ENCODE assay signal across 18 mouse cellular contexts in genomic region chr17:84581740-84582414, GRCm38 (mm10). TPM values are rescaled to one million over a fixed set of nuclear protein-coding genes. Genes with fewer than 3 reads are reported as not detected.
DNase-seq lines count a peak whose midpoint lies in the region; ATAC-seq and TF ChIP-seq lines count a peak whose summit lies in the region.
"Had no signal": no experiment of that assay in that cellular context is flagged by ENCODE, and none has a peak within 500 bp of the region (broad histone marks: within the 10 kb centered on the region; RNA-seq: fewer than 3 reads in every experiment).

No protein-coding gene starts in this region.

- no peak overlapping the region for H3K4me2 ChIP-seq in intestine, embryonic 16.5 days (ENCODE audit: low read depth, low read length)
- no peak overlapping the region for H3K4me2 ChIP-seq in intestine, postnatal 0 days (replicated peaks; ENCODE audit: low read depth)
- H3K4me2 ChIP-seq in limb, embryonic 13.5 days (replicated peaks) = no peak overlapping the region
- H3K4me2 ChIP-seq: heart, embryonic 12.5 days; liver, embryonic 15.5 days; midbrain, embryonic 12.5 days had no signal

- WGBS in intestine, embryonic 16.5 days = 61% methylated on average over 8 of the region's 8 CpGs
- whole genome bisulfite sequencing in intestine, postnatal 0 days = 67% methylated on average over 8 of the region's 8 CpGs
- 37% methylated on average over 8 of the region's 8 CpGs for WGBS in limb, embryonic 13.5 days

- intact Hi-C loops in left cerebral cortex, adult 2 months (cut with DNase I) = loop anchor here (5.0 kb wide), 2 partner anchors 70 to 115 kb away; partner anchors contain the start of genes Plekhh2 and Thada
- intact Hi-C loops in gastrocnemius, postnatal 36 days (cut with DNase I) = no loop called here

- ATAC-seq in intestine, embryonic 16.5 days = peak; percentile 55; the same call in 1 of the 2 replicates
- ATAC-seq in intestine, postnatal 0 days = no peak
- peak; percentile 57 for ATAC-seq in limb, embryonic 13.5 days (ENCODE audit: low FRiP score, low read depth)

- H3K27ac ChIP-seq in intestine, embryonic 16.5 days (ENCODE audit: low read length) = peak overlapping the region; percentile 40
- no peak overlapping the region for H3K27ac ChIP-seq in intestine, postnatal 0 days (ENCODE audit: low read depth, low read length)
- H3K27ac ChIP-seq in limb, embryonic 13.5 days = peak overlapping the region; percentile 48; the same call in 1 of the 2 replicates
- no peak overlapping the region for H3K27ac ChIP-seq in left cerebral cortex, adult 2 months
- H3K27ac ChIP-seq: liver, embryonic 15.5 days; midbrain, embryonic 12.5 days had no signal

- no peak overlapping the region for H3K4me3 ChIP-seq in intestine, embryonic 16.5 days (ENCODE audit: low read length)
- no peak overlapping the region for H3K4me3 ChIP-seq in intestine, postnatal 0 days (ENCODE audit: low read depth, low read length)
- H3K4me3 ChIP-seq in limb, embryonic 13.5 days = no peak overlapping the region
- no peak overlapping the region for H3K4me3 ChIP-seq in left cerebral cortex, adult 2 months
- H3K4me3 ChIP-seq: heart, embryonic 12.5 days; liver, embryonic 15.5 days; midbrain, embryonic 12.5 days had no signal

- no peaks in the 10 kb centered on the region for H3K36me3 ChIP-seq in intestine, embryonic 16.5 days (ENCODE audit: control insufficient read depth, insufficient read depth, low read length)
- peaks cover 15% of the 10 kb centered on the region; the same call in 1 of the 2 replicates for H3K36me3 ChIP-seq in intestine, postnatal 0 days (ENCODE audit: control insufficient read depth, insufficient read depth)
- H3K36me3 ChIP-seq in limb, embryonic 13.5 days = peaks cover 24% of the 10 kb centered on the region
- H3K36me3 ChIP-seq: heart, embryonic 12.5 days; liver, embryonic 15.5 days; midbrain, embryonic 12.5 days had no signal

- 0 out of 2 replicates have a peak, but pooled peaks cover 2% of the 10 kb centered on the region for H3K4me1 ChIP-seq in intestine, embryonic 16.5 days (ENCODE audit: control insufficient read depth, insufficient read depth, low read length)
- no peaks in the 10 kb centered on the region for H3K4me1 ChIP-seq in intestine, postnatal 0 days (replicated peaks; ENCODE audit: control insufficient read depth, insufficient read depth, low read length)
- H3K4me1 ChIP-seq in limb, embryonic 13.5 days = peaks cover 30% of the 10 kb centered on the region
- H3K4me1 ChIP-seq: heart, embryonic 12.5 days; liver, embryonic 15.5 days; midbrain, embryonic 12.5 days had no signal

- no peak overlapping the region for H3K9ac ChIP-seq in intestine, embryonic 16.5 days (ENCODE audit: low read depth, low read length)
- no peak overlapping the region for H3K9ac ChIP-seq in intestine, postnatal 0 days (ENCODE audit: low read depth, low read length)
- no peak overlapping the region for H3K9ac ChIP-seq in limb, embryonic 13.5 days
- H3K9ac ChIP-seq: heart, embryonic 12.5 days; liver, embryonic 15.5 days; midbrain, embryonic 12.5 days had no signal

- H3K27me3 ChIP-seq in intestine, embryonic 16.5 days (replicated peaks; ENCODE audit: control insufficient read depth, insufficient read depth, low read length) = no peaks in the 10 kb centered on the region
- no peaks in the 10 kb centered on the region for H3K27me3 ChIP-seq in intestine, postnatal 0 days (replicated peaks; ENCODE audit: control insufficient read depth, insufficient read depth, low read length)
- H3K27me3 ChIP-seq in limb, embryonic 13.5 days = no peaks in the 10 kb centered on the region
- H3K27me3 ChIP-seq: heart, embryonic 12.5 days; liver, embryonic 15.5 days; midbrain, embryonic 12.5 days had no signal

- peak; percentile 24 for DNase-seq in retina, postnatal 1 day
- no peak for DNase-seq in retina, embryonic 14.5 days (ENCODE audit: low spot score)
- DNase-seq in left cerebral cortex, adult 2 months (ENCODE audit: extremely low spot score in 1 of 2, low spot score in 2 of 2) = no peak
- DNase-seq in adrenal gland, postnatal 36 days = no peak
- no peak for DNase-seq in gastrocnemius, postnatal 36 days
- DNase-seq: adrenal gland, adult 2 months; cerebellum, postnatal 25 days; gastrocnemius, postnatal 25 days; heart, postnatal 4 days; kidney, postnatal 14 days; lung, postnatal 4 days; right cerebral cortex, postnatal 25 days had no signal

- no peak for TF ChIP-seq CTCF in intestine, postnatal 0 days (IDR thresholded peaks at IDR 0.05; ENCODE audit: low read depth)
- TF ChIP-seq CTCF in left cerebral cortex, adult 2 months (IDR thresholded peaks at IDR 0.05) = no peak

- H3K9me3 ChIP-seq in intestine, embryonic 16.5 days (ENCODE audit: control insufficient read depth, low read length) = no peaks in the 10 kb centered on the region
- no peaks in the 10 kb centered on the region for H3K9me3 ChIP-seq in intestine, postnatal 0 days (ENCODE audit: control insufficient read depth)
- H3K9me3 ChIP-seq in limb, embryonic 13.5 days = no peaks in the 10 kb centered on the region
- H3K9me3 ChIP-seq: heart, embryonic 12.5 days; liver, embryonic 15.5 days; midbrain, embryonic 12.5 days had no signal

RNA-seq across cellular contexts. Expression of gene Dync2li1, which starts 44.4 kb away (rescaled TPM):
- polyA plus RNA-seq in intestine, embryonic 16.5 days (2015; fragmentation: Nextera tagmentation; extraction: Ambion mirVana) = 18.1 and 20.1 TPM in 2 replicates
- 10.1 and 11.4 TPM in 2 replicates for polyA plus RNA-seq in intestine, postnatal 0 days (2015; fragmentation: Nextera tagmentation; extraction: Ambion mirVana)
- 36.4 and 39.9 TPM in 2 replicates for polyA plus RNA-seq in limb, embryonic 13.5 days (2015; fragmentation: Nextera tagmentation; extraction: Ambion mirVana)
- 10 to 100 TPM; 19.4 to 23.5 TPM for total RNA-seq in left cerebral cortex, adult 2 months (2021)
- 10 to 100 TPM; 23.9 to 43.4 TPM for total RNA-seq in adrenal gland, postnatal 36 days (2021)
- 1 to 10 TPM; 2.6 to 3.3 TPM for total RNA-seq in gastrocnemius, postnatal 36 days (2021)

Comparison
In these comparisons a context has a peak if more than half of its experiments do, and no peak if none do; other contexts are left out.
1. H3K27ac ChIP-seq: peak in intestine, embryonic 16.5 days (single experiment) and limb, embryonic 13.5 days (single experiment); none in intestine, postnatal 0 days (single experiment) and left cerebral cortex, adult 2 months (single experiment).
2. RNA of gene Dync2li1, which starts 44.4 kb away (total RNA-seq): 23.9 to 43.4 TPM in adrenal gland, postnatal 36 days and 19.4 to 23.5 TPM in left cerebral cortex, adult 2 months; 2.6 to 3.3 TPM in gastrocnemius, postnatal 36 days; every median in the first group is over 4 times any median in the second.